Mouse (Mus musculus) bone marrow macrophage, adult 2 months (primary cell): ENCODE results near the gene Eif6.
A peak's percentile ranks its signal among the peaks of the same experiment; 100 is the strongest.

Experiments
- CTCF ChIP-seq: IDR thresholded peaks from 2 replicates; pipeline ENCODE4 v1.5.1; 2012; ENCODE audit warnings: low read depth, mild to moderate bottlenecking, low read length, moderate library complexity
- POLR2A ChIP-seq: IDR thresholded peaks from 2 replicates; pipeline ENCODE4 v1.6.1; 2012; ENCODE audit warnings: mild to moderate bottlenecking, low read depth, low read length, borderline replicate concordance

GRCm38 (mm10) chr2:155848291-155848690 is 21.6 kb upstream of the Eif6 start:
- TF ChIP-seq POLR2A (no peak), CTCF (peak; percentile 80)
